Mouse (Mus musculus) left cerebral cortex, adult 9 months (tissue): Measurements from ENCODE around the gene Ppp1r3g.
"Not testable (repeated sequence)": the region's sequence is repeated elsewhere in the genome, so short reads cannot be mapped to it uniquely, and the experiment has no call there.

Experiments
- DNase-seq, 2 experiments: peaks; one replicate each; pipeline ENCODE4 v3.0.0; 2022; ENCODE audit warnings: low spot score in 2 of 2

The Ppp1r3g gene

DNA sequence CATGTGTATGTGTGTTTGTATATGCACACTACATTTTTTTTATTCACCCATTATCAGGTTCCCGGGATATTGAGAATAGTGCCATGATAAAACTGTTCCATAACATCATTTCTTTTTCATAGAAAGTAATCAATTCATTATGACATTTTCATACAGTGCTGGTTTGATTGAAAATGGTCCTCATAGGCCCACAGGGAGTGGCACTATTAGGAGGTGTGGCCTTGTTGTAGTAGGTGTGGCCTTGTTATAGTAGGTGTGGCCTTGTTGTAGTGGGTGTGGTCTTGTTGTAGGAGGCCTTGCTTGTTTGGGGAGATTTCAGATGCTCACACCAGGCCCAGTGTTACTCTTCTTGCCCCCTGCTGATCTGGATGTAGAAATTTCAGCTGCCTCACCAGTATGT is at the start of gene Ppp1r3g:
TSS of gene Ppp1r3g (plus strand) at position 301 of the 400 bp plus-strand sequence.
- DNase-seq = no peak

DNA sequence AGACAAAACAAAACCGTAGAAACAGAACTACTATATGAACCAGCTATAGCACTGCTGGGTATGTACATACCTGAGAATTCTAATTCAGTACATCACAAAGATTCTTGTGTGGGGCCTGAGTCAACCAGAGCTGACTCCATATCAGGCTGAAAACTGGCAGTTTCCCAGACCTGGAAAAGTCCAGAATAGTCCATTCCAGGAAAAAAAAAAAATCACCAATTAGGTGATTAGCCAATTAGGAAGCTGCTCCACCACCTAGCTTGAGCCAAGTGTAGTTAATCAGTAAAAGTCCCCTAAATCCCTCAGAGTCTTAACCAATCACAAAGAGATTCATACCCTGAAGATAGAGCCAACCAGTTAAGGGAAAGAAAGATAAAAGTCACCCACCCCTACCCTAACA is 47.2 kb upstream of the Ppp1r3g start:
- DNase-seq = no peak

- peak in 1 of 2 experiments; percentile 27 for DNase-seq
Measured at GRCm38 (mm10) chr13:35937991-35938390, 20.6 kb upstream of the Ppp1r3g start.

DNA sequence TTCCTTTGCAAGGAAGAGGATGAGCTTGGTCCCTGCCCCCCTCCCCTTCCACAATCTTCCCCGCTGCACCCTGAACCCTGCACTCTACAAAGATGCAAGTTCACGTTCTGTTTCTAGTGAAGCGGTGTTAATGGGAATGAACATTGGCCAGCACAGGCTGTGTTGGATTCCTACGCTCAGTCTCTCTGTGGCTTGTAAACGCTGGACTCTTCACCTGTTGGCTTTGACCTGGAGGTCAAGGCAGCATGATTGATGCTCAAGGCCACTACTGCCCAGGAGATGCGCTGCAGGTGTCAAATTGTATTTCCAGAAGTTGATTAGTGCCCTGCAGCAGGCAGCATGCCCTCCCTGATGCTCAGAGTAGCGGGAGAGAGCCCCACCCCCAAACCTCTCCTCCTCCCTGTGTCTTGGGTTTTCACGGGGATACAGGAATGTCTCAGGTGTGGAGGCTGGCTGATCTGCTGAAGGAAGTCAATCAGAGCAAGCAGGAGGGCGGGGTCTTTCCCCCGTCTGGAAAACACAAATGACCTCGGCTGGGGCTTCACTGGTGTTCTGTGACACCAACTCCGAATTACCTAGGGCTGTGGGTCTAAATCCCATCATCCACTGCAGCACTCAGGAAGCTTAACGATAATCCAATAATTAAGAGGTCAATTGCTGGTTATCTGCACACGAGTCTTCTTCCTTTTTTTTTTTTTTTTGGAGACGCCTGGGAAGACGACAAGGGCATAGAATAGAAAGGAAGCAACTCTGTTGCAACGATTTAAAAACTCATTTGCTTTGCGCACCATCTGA is 18.6 kb upstream of the Ppp1r3g start:
- DNase-seq = no peak

DNA sequence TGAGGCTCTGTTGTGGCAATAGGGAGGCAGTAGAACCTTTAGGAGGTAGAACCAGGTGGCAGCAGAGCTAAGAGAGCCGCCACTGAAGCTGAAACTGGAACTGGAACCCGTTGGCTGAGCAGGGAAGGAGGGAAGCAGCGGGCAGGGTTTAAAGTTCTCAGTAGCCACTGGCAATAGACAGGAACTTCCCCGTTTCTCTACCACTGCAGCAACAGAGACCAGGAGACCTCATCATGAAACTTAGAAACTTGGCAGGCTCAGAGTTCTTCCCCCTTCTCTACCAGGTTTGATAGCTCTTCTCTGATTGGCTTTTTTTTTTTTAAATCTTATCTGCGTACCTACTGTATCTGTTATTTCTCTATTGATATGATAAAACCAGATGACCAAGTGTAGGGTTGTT is 17.7 kb upstream of the Ppp1r3g start:
- no peak for DNase-seq

- DNase-seq = no peak
Measured at GRCm38 (mm10) chr13:35946659-35947353, 11.8 kb upstream of the Ppp1r3g start.

DNA sequence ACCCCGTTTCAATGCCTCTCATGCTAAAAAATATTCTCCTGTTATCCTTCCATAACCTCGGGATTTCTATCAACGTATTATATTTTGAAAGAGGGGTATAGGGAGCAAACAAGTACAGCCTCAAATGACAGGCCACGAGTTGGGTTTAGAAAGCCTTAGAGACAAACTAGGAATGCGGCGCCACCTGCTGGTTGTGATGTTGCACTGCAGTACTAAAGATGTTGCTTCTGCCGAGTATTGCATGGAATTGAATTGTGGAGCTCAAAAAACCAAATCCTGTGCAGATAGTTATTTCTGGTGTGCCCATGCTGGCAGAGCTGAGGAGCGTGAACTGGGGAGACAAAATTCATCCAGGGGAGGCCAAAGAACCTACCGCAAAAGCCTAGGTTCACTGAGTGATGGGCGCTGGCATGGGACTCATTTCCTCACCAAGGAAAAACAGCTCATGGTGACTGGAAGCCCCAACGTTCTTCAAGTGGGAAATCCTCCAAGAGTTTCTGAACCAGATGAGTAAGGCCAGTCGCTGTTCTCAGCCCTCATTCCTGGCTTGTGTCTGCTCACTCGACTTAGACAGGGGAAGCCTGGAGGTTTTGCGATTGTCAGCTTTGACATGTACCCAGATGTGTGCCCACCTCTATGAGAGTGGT is 11.2 kb upstream of the Ppp1r3g start:
- DNase-seq = peak in 1 of 2 experiments; percentile 80

DNA sequence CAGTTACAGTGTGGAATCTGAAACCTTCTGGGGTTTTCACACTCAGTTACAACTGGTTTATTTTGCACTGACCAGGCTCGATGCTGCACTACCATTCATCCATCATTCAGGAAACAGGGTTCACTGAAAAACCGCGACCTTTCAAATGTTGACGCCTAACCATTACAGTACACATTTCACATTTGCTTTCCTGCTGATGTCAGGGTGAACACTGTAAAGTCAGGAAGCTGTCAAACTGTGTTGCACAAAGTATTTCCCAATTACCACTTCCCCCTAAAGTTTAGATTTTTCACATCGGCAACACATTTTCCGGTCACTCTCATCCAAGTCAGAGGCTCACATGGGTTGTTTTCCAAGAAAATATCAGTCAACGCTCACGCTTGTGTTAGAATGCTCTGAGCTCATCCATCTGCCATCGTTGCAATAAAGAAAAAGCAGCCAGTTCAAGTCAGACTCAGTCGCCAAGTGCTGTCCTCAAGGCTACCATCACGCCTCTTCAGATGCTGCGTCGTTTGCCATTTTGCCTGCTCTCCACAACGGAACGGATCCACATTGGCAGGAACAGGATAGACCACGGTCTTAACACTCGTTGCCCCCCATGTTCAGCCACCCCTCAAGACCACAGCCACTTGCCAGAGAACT is 8.7 kb upstream of the Ppp1r3g start:
- DNase-seq = no peak

GRCm38 (mm10) chr13:35959391-35960067 is 890 bp downstream of the Ppp1r3g start:
- DNase-seq = peak in 1 of 2 experiments; percentile 19

DNA sequence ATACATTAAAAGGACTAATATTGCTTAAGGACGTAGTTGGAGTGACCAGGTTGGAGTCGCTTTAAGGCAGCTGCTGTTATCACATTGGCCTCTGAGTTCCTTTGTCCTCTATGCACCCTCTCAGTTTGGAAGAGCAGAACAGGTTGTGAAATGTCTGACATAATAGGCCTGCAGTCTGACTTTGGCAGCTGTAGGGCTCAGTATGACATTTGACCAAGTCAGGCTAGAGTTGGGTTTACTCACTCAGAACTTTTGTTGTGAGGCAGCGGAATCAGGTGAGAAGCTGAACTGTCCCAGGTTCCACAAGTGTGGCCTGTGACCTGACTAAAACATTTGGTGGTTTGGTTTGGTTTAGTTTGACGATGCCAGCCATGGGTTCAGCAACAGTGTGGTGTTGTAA is 4.9 kb downstream of the Ppp1r3g start:
- no peak for DNase-seq

- DNase-seq = no peak
Measured at GRCm38 (mm10) chr13:35967690-35968089, 9.1 kb downstream of the Ppp1r3g start.

- peak in 1 of 2 experiments; percentile 15 for DNase-seq
Measured at GRCm38 (mm10) chr13:35968131-35968718, 9.6 kb downstream of the Ppp1r3g start.

GRCm38 (mm10) chr13:35968719-35969430 is 10.2 kb downstream of the Ppp1r3g start:
- DNase-seq = peak in 1 of 2 experiments; percentile 20

GRCm38 (mm10) chr13:35969431-35969721 is 10.7 kb downstream of the Ppp1r3g start:
- no peak for DNase-seq

GRCm38 (mm10) chr13:35969829-35970228 is 11.2 kb downstream of the Ppp1r3g start:
- no peak for DNase-seq

DNA sequence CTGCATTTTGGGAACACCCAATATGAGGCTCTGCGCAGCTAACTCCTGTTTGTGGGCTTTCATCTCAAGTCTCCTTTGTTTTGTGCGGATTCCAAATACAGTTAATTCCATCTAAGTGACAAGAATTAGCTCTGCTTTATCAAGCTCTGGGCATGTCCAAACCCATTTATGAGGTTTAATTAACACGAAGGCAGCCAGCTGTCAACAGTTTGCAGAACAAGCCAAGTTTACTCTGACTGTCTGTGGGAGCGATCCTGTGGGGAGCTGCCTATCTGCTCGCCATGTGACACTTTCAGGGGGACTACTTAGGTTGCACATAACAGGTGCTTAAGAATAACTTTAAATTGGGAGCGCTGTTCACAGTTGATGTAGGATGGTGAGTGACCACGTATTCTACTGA is 18.3 kb downstream of the Ppp1r3g start:
- DNase-seq = no peak

GRCm38 (mm10) chr13:35980471-35980870 is 21.8 kb downstream of the Ppp1r3g start:
- peak in 1 of 2 experiments; percentile 15 for DNase-seq

GRCm38 (mm10) chr13:35982985-35983384 is 24.3 kb downstream of the Ppp1r3g start:
- DNase-seq = no peak

DNA sequence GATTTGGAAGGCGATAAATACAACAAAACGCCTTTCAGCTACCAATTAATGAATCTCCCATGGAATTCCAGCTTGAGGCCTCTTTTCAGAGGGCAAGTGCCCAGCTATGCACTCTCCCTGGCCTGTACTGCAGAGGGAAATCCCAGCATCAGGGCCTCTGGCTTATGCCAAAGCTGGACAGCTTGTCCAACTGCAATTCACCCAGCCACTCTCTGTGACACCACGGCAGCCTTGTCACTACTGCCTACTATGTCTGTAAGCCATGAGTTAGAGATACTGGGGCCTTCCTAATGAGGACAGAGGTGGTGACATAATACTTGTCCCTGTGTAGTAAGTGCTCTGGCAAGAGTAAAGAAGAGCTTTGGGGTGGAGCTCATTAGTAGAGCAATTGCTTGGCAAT is 30.7 kb downstream of the Ppp1r3g start:
- DNase-seq = no peak

- DNase-seq = not testable (repeated sequence)
Measured at GRCm38 (mm10) chr13:35991185-35991584, 32.5 kb downstream of the Ppp1r3g start.

DNA sequence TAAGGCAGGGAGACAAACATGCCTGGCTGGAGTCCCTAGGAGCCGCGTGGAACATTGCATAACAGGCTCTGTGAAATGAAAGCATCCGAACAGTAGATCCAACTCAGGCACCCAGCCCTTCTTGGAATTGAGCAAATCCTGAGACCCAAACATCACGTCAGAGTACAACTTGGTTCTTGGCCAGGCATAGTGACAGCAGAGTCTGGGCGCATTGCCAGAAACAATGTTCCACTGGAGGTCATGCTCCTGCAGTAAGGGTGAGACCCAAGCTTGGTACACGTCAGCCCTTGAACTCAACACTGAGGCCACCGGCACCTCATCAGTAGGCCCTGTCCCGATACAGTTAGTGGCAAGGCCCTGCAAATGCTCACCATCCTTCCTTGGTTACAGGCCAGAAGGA is 35.4 kb downstream of the Ppp1r3g start:
- DNase-seq = peak; percentile 33 to 73
